8 mouse cellular contexts compared by ENCODE assay signal in the genomic region with DNA sequence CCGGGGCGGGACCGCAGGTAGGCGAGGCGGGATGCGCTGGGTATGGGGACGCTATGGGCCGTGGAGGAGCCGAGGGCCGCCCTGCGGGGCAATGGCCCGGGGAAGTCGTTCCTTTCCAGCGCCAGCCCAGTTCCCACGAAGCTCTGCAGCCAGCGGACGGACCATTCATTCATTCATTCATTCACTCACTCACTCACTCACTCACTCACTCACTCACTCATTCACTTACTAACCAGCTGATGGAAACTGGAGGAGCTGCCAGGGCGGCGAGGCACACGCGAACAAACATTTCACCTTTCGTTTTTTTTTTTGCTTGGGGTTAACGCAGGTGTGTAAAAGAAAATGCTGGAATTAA. TPM values are rescaled to one million over a fixed set of nuclear protein-coding genes. Genes with fewer than 3 reads are reported as not detected.
A peak's percentile ranks its signal among the peaks of the same experiment; 100 is the strongest.
DNase-seq lines count a peak whose midpoint lies in the region; ATAC-seq and TF ChIP-seq lines count a peak whose summit lies in the region.

No protein-coding gene starts in this region.

- H3K27ac ChIP-seq in kidney, postnatal 0 days = 0 out of 2 replicates have a peak overlapping the region, but pooled peaks have one; percentile 50
- H3K27ac ChIP-seq in embryonic facial prominence, embryonic 10.5 days (replicated peaks) = peak overlapping the region; percentile 89
- peak overlapping the region; percentile 67; the same call in 1 of the 2 replicates for H3K27ac ChIP-seq in hindbrain, embryonic 16.5 days (ENCODE audit: low read depth, low read length)
- peak overlapping the region; percentile 61; the same call in 1 of the 2 replicates for H3K27ac ChIP-seq in midbrain, embryonic 16.5 days (ENCODE audit: low read length)

- no peak for DNase-seq in kidney, postnatal 0 days (ENCODE audit: low spot score)
- DNase-seq in kidney, postnatal 25 days = no peak
- DNase-seq in embryonic facial prominence, embryonic 10.5 days (ENCODE audit: low spot score) = no peak
- no peak for DNase-seq in ovary, postnatal 10 days (ENCODE audit: low spot score)
- DNase-seq in layer of hippocampus, adult 11-12 months (ENCODE audit: low spot score) = no peak
- no peak for DNase-seq in urinary bladder, postnatal 14 days (ENCODE audit: low spot score)

- no peak; the same call in 1 of the 2 replicates for ATAC-seq in kidney, postnatal 0 days (replicated peaks; ENCODE audit: low FRiP score, low read depth)
- no peak for ATAC-seq in hindbrain, embryonic 16.5 days
- ATAC-seq in midbrain, embryonic 16.5 days = no peak

- H3K9me3 ChIP-seq in kidney, postnatal 0 days (replicated peaks; ENCODE audit: low read length) = no peaks in the 10 kb centered on the region
- no peaks in the 10 kb centered on the region for H3K9me3 ChIP-seq in embryonic facial prominence, embryonic 10.5 days
- H3K9me3 ChIP-seq in hindbrain, embryonic 16.5 days (ENCODE audit: control insufficient read depth, low read length) = no peaks in the 10 kb centered on the region
- H3K9me3 ChIP-seq in midbrain, embryonic 16.5 days (replicated peaks; ENCODE audit: control insufficient read depth, low read length, poor library complexity, severe bottlenecking) = no peaks in the 10 kb centered on the region

- 1% methylated on average over 16 of the region's 23 CpGs for WGBS in kidney, postnatal 0 days
- 3% methylated on average over 23 of the region's 23 CpGs for WGBS in embryonic facial prominence, embryonic 10.5 days
- WGBS in hindbrain, embryonic 16.5 days = 1% methylated on average over 16 of the region's 23 CpGs
- WGBS in midbrain, embryonic 16.5 days = 2% methylated on average over 23 of the region's 23 CpGs

- no peaks in the 10 kb centered on the region for H3K27me3 ChIP-seq in kidney, postnatal 0 days (ENCODE audit: insufficient read depth, low read length)
- H3K27me3 ChIP-seq in embryonic facial prominence, embryonic 10.5 days (replicated peaks; ENCODE audit: low read depth, poor library complexity, severe bottlenecking) = no peaks in the 10 kb centered on the region
- no peaks in the 10 kb centered on the region for H3K27me3 ChIP-seq in hindbrain, embryonic 16.5 days (replicated peaks; ENCODE audit: control insufficient read depth, insufficient read depth, low read length)
- no peaks in the 10 kb centered on the region for H3K27me3 ChIP-seq in midbrain, embryonic 16.5 days (ENCODE audit: control insufficient read depth, insufficient read depth, low read depth, low read length)

- H3K4me1 ChIP-seq in kidney, postnatal 0 days (replicated peaks; ENCODE audit: insufficient read depth, low read length) = peaks cover 3% of the 10 kb centered on the region; the same call in 1 of the 2 replicates
- H3K4me1 ChIP-seq in embryonic facial prominence, embryonic 10.5 days = peaks cover 20% of the 10 kb centered on the region
- H3K4me1 ChIP-seq in hindbrain, embryonic 16.5 days (ENCODE audit: control insufficient read depth, insufficient read depth, low read depth, low read length) = peaks cover 16% of the 10 kb centered on the region
- peaks cover 20% of the 10 kb centered on the region for H3K4me1 ChIP-seq in midbrain, embryonic 16.5 days (ENCODE audit: control insufficient read depth, insufficient read depth, low read length)

- peak overlapping the region; percentile 84 for H3K4me3 ChIP-seq in kidney, postnatal 0 days (replicated peaks; ENCODE audit: low read depth, low read length)
- H3K4me3 ChIP-seq in embryonic facial prominence, embryonic 10.5 days = peak overlapping the region; percentile 78
- peak overlapping the region; percentile 73 for H3K4me3 ChIP-seq in hindbrain, embryonic 16.5 days (ENCODE audit: low read length)
- H3K4me3 ChIP-seq in midbrain, embryonic 16.5 days (ENCODE audit: low read depth, low read length) = peak overlapping the region; percentile 84

- no peak for TF ChIP-seq CTCF in kidney, postnatal 0 days (IDR thresholded peaks at IDR 0.05; ENCODE audit: low read depth)

- no peaks in the 10 kb centered on the region for H3K36me3 ChIP-seq in kidney, postnatal 0 days (ENCODE audit: insufficient read depth, low read length)
- H3K36me3 ChIP-seq in embryonic facial prominence, embryonic 10.5 days (replicated peaks) = peaks cover 24% of the 10 kb centered on the region
- no peaks in the 10 kb centered on the region for H3K36me3 ChIP-seq in hindbrain, embryonic 16.5 days (ENCODE audit: control insufficient read depth, insufficient read depth, low read length)
- no peaks in the 10 kb centered on the region for H3K36me3 ChIP-seq in midbrain, embryonic 16.5 days (ENCODE audit: control insufficient read depth, insufficient read depth, low read length)

- peak overlapping the region; percentile 73 for H3K4me2 ChIP-seq in kidney, postnatal 0 days (ENCODE audit: low read length)
- H3K4me2 ChIP-seq in hindbrain, embryonic 16.5 days (ENCODE audit: low read length) = peak overlapping the region; percentile 80
- peak overlapping the region; percentile 83 for H3K4me2 ChIP-seq in midbrain, embryonic 16.5 days (ENCODE audit: low read length)

- peak overlapping the region; percentile 72 for H3K9ac ChIP-seq in kidney, postnatal 0 days (ENCODE audit: low read depth, low read length)
- H3K9ac ChIP-seq in hindbrain, embryonic 16.5 days (ENCODE audit: low read depth, low read length) = peak overlapping the region; percentile 84
- peak overlapping the region; percentile 77 for H3K9ac ChIP-seq in midbrain, embryonic 16.5 days (ENCODE audit: low read depth, low read length)

RNA-seq across cellular contexts. Expression of a gene that starts 0.3 kb away (rescaled TPM):
- 88.4 and 104 TPM in 2 replicates for polyA plus RNA-seq in kidney, postnatal 0 days (2015; fragmentation: Nextera tagmentation; extraction: Ambion mirVana)
- 115 and 117 TPM in 2 replicates for polyA plus RNA-seq in embryonic facial prominence, embryonic 10.5 days (2016; fragmentation: Nextera tagmentation; extraction: Ambion mirVana)
- polyA plus RNA-seq in hindbrain, embryonic 16.5 days (2015; fragmentation: Nextera tagmentation; extraction: Ambion mirVana) = 97.8 and 103 TPM in 2 replicates
- 101 and 111 TPM in 2 replicates for polyA plus RNA-seq in midbrain, embryonic 16.5 days (2015; fragmentation: Nextera tagmentation; extraction: Ambion mirVana)
